Mouse (Mus musculus) liver, adult 2 months (tissue): Measurements from ENCODE around the gene Tulp2. TPM values are rescaled to one million over a fixed set of nuclear protein-coding genes. Genes with fewer than 3 reads are reported as not detected.

Source experiments
- DNase-seq: peaks from one replicate; pipeline ENCODE4 v3.0.0-alpha.2; 2011; ENCODE audit warnings: low read depth, low spot score; ENCODE audit errors: extremely low read depth
- H3K27ac ChIP-seq: fragments of 200-500 bp; replicated peaks from 2 replicates; pipeline ENCODE4 v1.5.1; 2012; ENCODE audit warnings: low read depth, mild to moderate bottlenecking, control low read depth, inconsistent platforms, low read length; ENCODE audit not compliant: insufficient read depth
- H3K27me3 ChIP-seq: fragments of 200-500 bp; 2 replicates; pipeline ENCODE4 v1.6.1; 2012; ENCODE audit warnings: mild to moderate bottlenecking, moderate library complexity, low read length, inconsistent platforms; ENCODE audit not compliant: control insufficient read depth, insufficient read depth
- H3K36me3 ChIP-seq: fragments of 200-500 bp; 2 replicates; pipeline ENCODE4 v1.6.1; 2012; ENCODE audit warnings: low read length, inconsistent platforms; ENCODE audit not compliant: control insufficient read depth, insufficient read depth
- H3K4me1 ChIP-seq: fragments of 200-500 bp; 2 replicates; pipeline ENCODE4 v1.6.1; 2011; ENCODE audit warnings: low read length; ENCODE audit not compliant: control insufficient read depth, insufficient read depth
- H3K4me3 ChIP-seq: fragments of 200-500 bp; 2 replicates; pipeline ENCODE4 v1.5.1; 2011; ENCODE audit warnings: low read depth, mild to moderate bottlenecking, control low read depth, low read length, moderate library complexity; ENCODE audit not compliant: insufficient read depth
- H3K79me2 ChIP-seq: fragments of 200-500 bp; 2 replicates; pipeline ENCODE4 v1.6.1; 2012; ENCODE audit warnings: inconsistent platforms, mild to moderate bottlenecking, low read length, moderate library complexity; ENCODE audit not compliant: control insufficient read depth, insufficient read depth
- H3K9ac ChIP-seq: fragments of 200-500 bp; 2 replicates; pipeline ENCODE4 v1.6.1; 2012; ENCODE audit warnings: low read depth, mild to moderate bottlenecking, control low read depth, inconsistent platforms, low read length
- CTCF ChIP-seq: fragments of 200-500 bp; IDR thresholded peaks from 2 replicates; pipeline ENCODE4 v1.5.1; 2011; ENCODE audit warnings: low read depth, low read length, control low read depth
- POLR2A ChIP-seq: fragments of 200-500 bp; IDR thresholded peaks from 2 replicates; pipeline ENCODE4 v1.6.1; 2011; ENCODE audit warnings: low read length, control low read depth; ENCODE audit not compliant: insufficient read depth; ENCODE audit errors: extremely low read depth
- WGBS: fragments of 180-500 bp; shearing (Covaris S2); methylation state at CpG from one replicate; pipeline ENCODE4 v1.1.7; 2018; 5-methylcytosine and 5-hydroxymethylcytosine counted together
- polyA plus RNA-seq: library from polyadenylated mRNA; depleted of rRNA; stranded (reverse); fragments of >200 nt; gene quantifications from 2 replicates; pipeline ENCODE4 v1.2.3, GENCODE M21; 2012
- total RNA-seq: library from RNA; depleted of rRNA; stranded (reverse); fragments of >200 nt; gene quantifications from 2 replicates; pipeline ENCODE4 v1.2.3, GENCODE M21; 2014

The Tulp2 gene
- total and polyA plus RNA-seq, 2 experiments: 0.18 to 0.31 TPM

DNA sequence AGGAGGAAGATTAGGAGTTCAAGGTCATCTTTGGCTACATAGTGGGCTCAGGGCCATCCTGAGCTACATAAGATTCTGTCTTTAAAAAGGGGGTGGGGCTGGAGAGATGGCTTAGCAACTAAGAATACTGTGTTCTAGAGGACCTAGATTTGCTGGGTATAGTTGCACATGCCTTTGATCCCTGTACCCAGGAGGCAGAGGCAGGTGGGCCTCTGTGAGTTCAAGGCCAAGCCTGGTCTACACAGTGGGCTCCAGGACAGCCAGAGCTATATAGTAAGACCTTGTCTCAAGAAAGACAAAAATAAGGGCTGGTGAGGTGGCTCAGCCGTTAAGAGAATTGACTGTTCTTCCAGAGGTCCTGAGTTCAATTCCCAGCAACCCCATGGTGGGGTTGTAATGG lies 31.7 kb upstream of the Tulp2 start:
- DNase-seq: no peak
- H3K36me3 ChIP-seq: no peaks in the 10 kb centered on the region; the same call in 1 of the 2 replicates
- no peaks in the 10 kb centered on the region for H3K4me1 ChIP-seq
- WGBS: 88% methylated on average over 1 of the region's 1 CpGs
- no peak overlapping the region for H3K4me3 ChIP-seq
- no peaks in the 10 kb centered on the region for H3K27me3 ChIP-seq
- TF ChIP-seq CTCF (no peak), POLR2A (no peak)
- H3K9ac ChIP-seq: no peak overlapping the region
- no peak overlapping the region for H3K27ac ChIP-seq
- no peaks in the 10 kb centered on the region for H3K79me2 ChIP-seq

DNA sequence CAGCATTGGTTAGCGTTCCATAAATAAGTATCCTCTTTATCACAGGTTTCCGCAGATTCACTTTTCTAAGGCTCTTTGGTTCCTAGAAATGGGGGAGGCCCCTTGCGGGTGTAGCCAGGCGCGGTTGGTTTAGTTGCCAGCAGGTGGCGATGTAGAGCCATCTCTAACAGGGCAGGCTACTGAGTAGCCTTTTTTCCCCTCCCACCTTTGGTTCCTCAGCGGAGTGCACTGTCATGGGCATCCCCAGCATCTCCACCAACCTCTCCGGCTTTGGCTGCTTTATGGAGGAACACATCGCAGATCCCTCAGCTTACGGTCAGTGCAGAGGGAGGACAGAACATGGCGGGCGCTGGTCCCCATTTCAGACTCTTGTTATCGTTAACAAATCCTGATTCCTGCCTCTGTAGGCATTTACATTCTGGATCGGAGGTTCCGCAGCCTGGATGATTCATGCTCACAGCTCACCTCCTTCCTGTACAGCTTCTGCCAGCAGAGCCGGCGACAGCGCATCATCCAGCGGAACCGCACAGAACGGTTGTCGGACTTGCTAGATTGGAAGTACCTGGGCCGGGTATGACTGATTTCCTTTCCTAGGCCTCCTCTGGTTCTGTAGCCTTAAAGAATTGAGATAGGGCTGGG lies 30.2 kb upstream of the Tulp2 start:
- WGBS: 59% methylated on average over 23 of the region's 23 CpGs
- DNase-seq: peak; percentile 36
- Histone ChIP-seq H3K4me3 (no peak overlapping the region), H3K27ac (no peak overlapping the region), H3K36me3 (no peaks in the 10 kb centered on the region), H3K9ac (no peak overlapping the region), H3K4me1 (peaks cover 5% of the 10 kb centered on the region; the same call in 1 of the 2 replicates), H3K79me2 (no peaks in the 10 kb centered on the region), H3K27me3 (no peaks in the 10 kb centered on the region)
- no peak for TF ChIP-seq POLR2A
- TF ChIP-seq CTCF: peak; percentile 91

DNA sequence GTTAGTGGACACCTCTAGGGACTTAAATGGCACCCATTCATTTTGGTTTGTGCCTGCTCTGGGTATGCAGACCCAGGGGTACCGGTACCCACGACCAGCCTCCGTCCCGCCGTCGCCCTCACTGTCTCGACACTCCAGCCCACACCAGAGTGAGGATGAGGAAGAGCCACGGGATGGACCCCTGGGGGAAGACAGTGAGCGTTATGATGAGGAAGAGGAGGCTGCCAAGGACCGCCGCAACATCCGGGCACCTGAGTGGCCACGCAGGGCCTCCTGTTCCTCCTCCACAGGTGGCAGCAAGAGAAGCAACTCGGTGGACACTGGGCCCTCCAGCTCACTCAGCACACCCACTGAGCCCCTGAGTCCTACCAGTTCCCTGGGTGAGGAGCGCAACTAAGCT lies 26.7 kb upstream of the Tulp2 start:
- Histone ChIP-seq H3K27me3 (no peaks in the 10 kb centered on the region), H3K27ac (no peak overlapping the region), H3K4me3 (no peak overlapping the region), H3K9ac (no peak overlapping the region), H3K79me2 (peaks cover 7% of the 10 kb centered on the region), H3K4me1 (peaks cover 7% of the 10 kb centered on the region; the same call in 1 of the 2 replicates), H3K36me3 (peaks cover 13% of the 10 kb centered on the region)
- WGBS: 92% methylated on average over 15 of the region's 15 CpGs
- TF ChIP-seq CTCF (no peak), POLR2A (no peak)
- DNase-seq: no peak

DNA sequence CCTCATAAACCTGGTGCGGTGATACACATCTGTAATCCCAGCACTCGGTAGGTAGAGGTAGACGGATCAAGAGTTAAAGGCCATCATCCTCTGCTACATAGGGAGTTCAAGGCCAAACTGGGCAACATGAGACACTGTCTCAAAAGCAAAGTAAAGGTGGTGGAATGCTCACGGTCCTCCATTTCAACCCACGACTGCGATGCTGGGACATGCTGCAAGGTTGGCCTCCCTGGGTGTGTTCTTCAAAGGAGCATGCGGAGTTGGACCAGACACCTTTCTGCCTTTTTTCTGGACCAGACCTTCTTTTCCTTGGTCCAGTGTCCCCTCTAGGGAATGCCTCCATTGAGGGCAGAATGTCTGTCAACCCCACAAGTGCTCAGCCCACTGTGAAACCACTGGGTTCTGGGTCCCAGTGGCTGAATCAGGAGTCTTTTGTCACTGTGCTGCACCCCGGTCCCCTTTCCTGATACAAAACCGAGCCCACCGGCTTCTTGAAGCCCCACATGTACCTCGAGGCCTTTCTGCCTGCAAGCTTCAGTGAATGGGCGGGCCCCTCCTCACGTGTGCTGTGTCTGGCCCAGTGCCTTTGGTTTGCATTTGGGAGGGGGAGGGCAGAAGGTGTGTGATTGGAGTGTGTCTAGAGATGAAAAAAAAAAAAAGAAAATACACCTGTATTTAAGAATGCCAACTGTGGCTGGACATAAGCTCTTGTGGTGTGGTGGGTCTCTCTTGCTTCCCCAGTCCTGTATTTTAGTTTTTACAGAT lies 25.6 kb upstream of the Tulp2 start:
- Histone ChIP-seq H3K4me1 (peaks cover 10% of the 10 kb centered on the region; the same call in 1 of the 2 replicates), H3K36me3 (peaks cover 13% of the 10 kb centered on the region), H3K27me3 (no peaks in the 10 kb centered on the region), H3K27ac (peak overlapping the region; percentile 84), H3K79me2 (peaks cover 7% of the 10 kb centered on the region), H3K9ac (peak overlapping the region; percentile 33), H3K4me3 (no peak overlapping the region)
- peak; percentile 47 for DNase-seq
- 58% methylated on average over 13 of the region's 13 CpGs for WGBS
- TF ChIP-seq CTCF (no peak), POLR2A (peak; percentile 15; the same call in 1 of the 2 replicates)

DNA sequence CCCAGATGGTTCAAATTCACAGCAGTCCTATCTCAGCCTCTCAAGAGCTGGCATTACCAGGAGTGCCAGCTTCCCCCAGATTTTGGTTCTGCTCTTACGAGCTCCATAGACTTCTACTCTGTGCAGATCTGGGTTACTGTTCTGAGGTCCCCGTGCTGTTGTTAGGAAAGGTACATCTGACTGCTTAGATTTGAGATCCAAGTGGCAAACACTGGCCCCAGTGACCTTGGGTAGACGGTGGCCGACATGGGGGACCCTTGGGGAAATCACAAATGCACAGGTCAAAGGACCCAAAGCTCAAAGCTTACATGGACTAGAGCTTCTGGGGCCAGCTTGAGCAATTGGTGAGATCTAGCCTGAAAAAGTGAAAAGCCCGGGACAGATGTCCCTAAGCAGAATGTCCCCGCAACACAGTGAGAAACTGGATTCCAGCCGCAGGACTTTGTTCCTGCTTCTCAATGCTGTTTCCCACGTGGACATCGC lies 24.9 kb upstream of the Tulp2 start:
- Histone ChIP-seq H3K27me3 (no peaks in the 10 kb centered on the region), H3K9ac (peak overlapping the region; percentile 33), H3K4me1 (peaks cover 11% of the 10 kb centered on the region; the same call in 1 of the 2 replicates), H3K27ac (peak overlapping the region; percentile 84), H3K36me3 (peaks cover 13% of the 10 kb centered on the region), H3K4me3 (no peak overlapping the region; the same call in 1 of the 2 replicates), H3K79me2 (peaks cover 7% of the 10 kb centered on the region)
- TF ChIP-seq POLR2A (no peak; the same call in 1 of the 2 replicates), CTCF (no peak)
- WGBS: 12% methylated on average over 9 of the region's 9 CpGs
- DNase-seq: no peak
